Mouse (Mus musculus): ENCODE data around the gene Hp. TPM values are rescaled to one million over a fixed set of nuclear protein-coding genes. Genes with fewer than 3 reads are reported as not detected.
A peak's percentile ranks its signal among the peaks of the same experiment; 100 is the strongest.

Hp gene
- polyA plus RNA-seq, 1 experiment from 2014 or later, result 6.0 TPM

DNA sequence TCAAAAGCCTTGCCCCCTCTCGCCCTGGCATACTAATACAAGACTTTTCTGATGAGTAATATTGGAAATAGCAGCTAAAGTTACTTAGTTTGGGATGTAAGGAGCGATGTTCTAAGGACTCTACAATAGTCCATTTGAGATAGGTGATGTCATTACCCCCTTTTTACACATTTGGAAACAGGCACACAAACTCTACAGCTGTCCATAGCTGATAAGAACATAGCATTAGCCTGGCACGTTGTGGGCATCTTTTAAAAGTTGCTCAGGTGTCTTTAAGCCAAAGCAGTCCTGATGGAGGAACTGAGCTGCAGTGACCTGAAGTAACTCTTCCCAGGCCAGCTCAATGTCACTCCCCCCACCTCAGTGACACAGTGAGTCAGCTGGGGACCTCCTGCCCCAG lies 12.4 kb upstream of the Hp start:
- Histone ChIP-seq H3K9me3 (replicated peaks) (no peaks in the 10 kb centered on the region), H3K9ac (no peak overlapping the region), H3K4me3 (replicated peaks) (no peak overlapping the region), H3K4me1 (no peaks in the 10 kb centered on the region), H3K36me3 (peaks cover 41% of the 10 kb centered on the region), H3K4me2 (no peak overlapping the region), H3K27me3 (no peaks in the 10 kb centered on the region), H3K27ac (no peak overlapping the region)
- ATAC-seq (replicated peaks; ENCODE audit: low FRiP score), result no peak
- WGBS, result 85% methylated on average over 3 of the region's 3 CpGs

DNA sequence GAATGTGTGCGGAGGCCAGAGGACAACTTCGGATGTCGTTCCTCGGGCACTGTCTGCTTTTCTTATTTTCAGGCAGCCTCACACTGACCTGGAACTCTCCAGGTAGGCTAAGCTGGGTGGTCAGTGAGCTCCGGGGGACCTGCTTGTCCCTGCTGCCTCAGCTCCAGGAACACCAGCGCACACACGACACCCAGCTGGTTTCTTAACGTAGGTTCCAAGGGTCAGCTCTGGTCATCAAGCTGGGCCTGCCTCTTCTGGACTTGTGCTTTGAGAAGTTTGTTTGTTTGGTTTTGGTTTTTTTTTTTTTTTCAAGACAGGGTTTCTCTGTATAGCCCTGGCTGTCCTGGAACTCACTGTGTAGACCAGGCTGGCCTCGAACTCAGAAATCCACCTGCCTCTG lies 11.9 kb upstream of the Hp start:
- H3K4me3 ChIP-seq (replicated peaks), result no peak overlapping the region
- H3K27ac ChIP-seq, result no peak overlapping the region
- H3K4me1 ChIP-seq, result no peaks in the 10 kb centered on the region
- H3K36me3 ChIP-seq, result peaks cover 41% of the 10 kb centered on the region
- ATAC-seq (replicated peaks; ENCODE audit: low FRiP score), result no peak
- H3K27me3 ChIP-seq, result no peaks in the 10 kb centered on the region
- no peak overlapping the region for H3K4me2 ChIP-seq
- H3K9ac ChIP-seq, result no peak overlapping the region
- 87% methylated on average over 9 of the region's 9 CpGs for WGBS
- no peaks in the 10 kb centered on the region for H3K9me3 ChIP-seq (replicated peaks)

DNA sequence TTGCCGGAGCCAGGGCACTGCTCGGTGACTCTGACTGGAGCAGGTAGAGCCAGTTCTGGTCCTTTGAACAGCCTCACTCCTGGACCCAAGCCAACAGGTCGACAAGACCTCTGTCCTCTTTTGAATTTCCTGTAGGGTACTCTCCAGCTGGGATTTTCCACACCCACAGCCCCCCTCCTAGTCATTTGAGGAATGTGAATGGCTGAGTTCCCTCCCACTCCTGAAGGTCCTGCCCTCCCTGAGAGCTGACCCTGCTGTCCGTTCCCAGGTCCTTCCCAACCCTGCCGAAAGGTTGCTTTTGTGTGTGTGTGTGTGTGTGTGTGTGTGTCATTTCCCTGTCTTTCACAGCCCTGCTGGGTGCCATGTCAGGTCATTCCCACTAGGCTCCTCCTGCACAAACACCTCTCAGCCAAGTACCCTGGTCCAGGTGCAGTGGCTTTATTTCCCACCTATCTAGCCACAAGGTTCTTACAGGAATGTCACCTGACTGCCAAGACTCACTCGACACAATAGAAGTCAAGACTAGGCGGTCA lies 8.1 kb upstream of the Hp start:
- ATAC-seq (replicated peaks; ENCODE audit: low FRiP score), result peak; percentile 64
- Histone ChIP-seq H3K27me3 (no peaks in the 10 kb centered on the region), H3K9ac (no peak overlapping the region), H3K4me2 (peak overlapping the region; percentile 7; the same call in 1 of the 2 replicates), H3K9me3 (replicated peaks) (no peaks in the 10 kb centered on the region), H3K4me3 (replicated peaks) (no peak overlapping the region), H3K27ac (0 out of 2 replicates have a peak overlapping the region, but pooled peaks have one; percentile 37), H3K4me1 (no peaks in the 10 kb centered on the region), H3K36me3 (peaks cover 6% of the 10 kb centered on the region)
- WGBS, result 37% methylated on average over 7 of the region's 7 CpGs

GRCm38 (mm10) chr8:109585652-109586051 lies 6.7 kb upstream of the Hp start:
- H3K4me2 ChIP-seq, result no peak overlapping the region
- no peaks in the 10 kb centered on the region for H3K27me3 ChIP-seq
- no peaks in the 10 kb centered on the region for H3K4me1 ChIP-seq
- H3K4me3 ChIP-seq (replicated peaks), result no peak overlapping the region
- no peaks in the 10 kb centered on the region for H3K36me3 ChIP-seq
- no peak for ATAC-seq (replicated peaks; ENCODE audit: low FRiP score)
- no peak overlapping the region for H3K27ac ChIP-seq
- no peak overlapping the region for H3K9ac ChIP-seq
- H3K9me3 ChIP-seq (replicated peaks), result no peaks in the 10 kb centered on the region

DNA sequence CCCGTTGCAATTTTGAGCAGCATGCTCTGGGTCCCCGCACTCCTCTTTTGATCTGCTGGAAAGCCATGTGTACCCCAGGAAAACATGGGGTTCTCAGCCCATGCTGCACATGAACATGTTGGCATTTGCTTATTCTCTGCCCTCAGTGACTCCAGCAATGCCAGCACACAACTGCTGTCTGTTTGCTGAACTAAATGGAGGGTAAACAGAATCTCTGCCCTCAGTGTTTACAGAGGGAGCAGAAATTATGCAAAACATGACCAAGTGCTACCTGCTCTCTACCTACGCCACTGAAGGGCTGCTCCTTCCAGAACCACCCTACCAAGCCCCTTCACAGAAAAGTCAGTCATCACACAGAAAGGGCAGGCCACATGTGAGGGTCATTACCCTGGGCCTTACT lies 5.9 kb upstream of the Hp start:
- Histone ChIP-seq H3K9me3 (replicated peaks) (no peaks in the 10 kb centered on the region), H3K36me3 (no peaks in the 10 kb centered on the region), H3K4me3 (replicated peaks) (no peak overlapping the region), H3K27ac (no peak overlapping the region), H3K27me3 (no peaks in the 10 kb centered on the region), H3K4me1 (no peaks in the 10 kb centered on the region), H3K4me2 (no peak overlapping the region), H3K9ac (no peak overlapping the region)
- 81% methylated on average over 3 of the region's 3 CpGs for WGBS
- no peak for ATAC-seq (replicated peaks; ENCODE audit: low FRiP score)

DNA sequence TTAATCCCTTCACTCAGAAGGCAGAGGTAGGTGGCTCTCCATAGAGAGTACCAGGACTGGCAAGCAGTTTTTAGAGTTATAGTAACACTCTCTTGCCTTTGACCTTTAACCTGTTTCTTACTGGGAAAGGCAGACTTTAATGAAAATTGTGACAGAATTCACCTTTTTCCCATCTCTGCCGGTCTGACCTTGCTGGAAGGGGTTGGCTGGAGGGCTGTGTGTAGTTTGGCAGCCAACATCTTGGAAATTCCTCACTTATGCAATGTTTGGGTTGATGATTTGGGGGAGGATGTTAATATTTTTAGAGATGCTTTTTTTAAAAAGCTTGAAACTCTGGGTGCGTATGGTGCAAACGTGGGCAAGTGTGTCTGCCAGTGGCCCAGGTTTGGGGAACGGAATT lies 5.3 kb upstream of the Hp start:
- no peak for ATAC-seq (replicated peaks; ENCODE audit: low FRiP score)
- WGBS, result 82% methylated on average over 4 of the region's 4 CpGs
- Histone ChIP-seq H3K27ac (no peak overlapping the region), H3K4me1 (no peaks in the 10 kb centered on the region), H3K27me3 (no peaks in the 10 kb centered on the region), H3K4me2 (no peak overlapping the region), H3K36me3 (no peaks in the 10 kb centered on the region), H3K9ac (no peak overlapping the region), H3K9me3 (replicated peaks) (no peaks in the 10 kb centered on the region), H3K4me3 (replicated peaks) (no peak overlapping the region)

DNA sequence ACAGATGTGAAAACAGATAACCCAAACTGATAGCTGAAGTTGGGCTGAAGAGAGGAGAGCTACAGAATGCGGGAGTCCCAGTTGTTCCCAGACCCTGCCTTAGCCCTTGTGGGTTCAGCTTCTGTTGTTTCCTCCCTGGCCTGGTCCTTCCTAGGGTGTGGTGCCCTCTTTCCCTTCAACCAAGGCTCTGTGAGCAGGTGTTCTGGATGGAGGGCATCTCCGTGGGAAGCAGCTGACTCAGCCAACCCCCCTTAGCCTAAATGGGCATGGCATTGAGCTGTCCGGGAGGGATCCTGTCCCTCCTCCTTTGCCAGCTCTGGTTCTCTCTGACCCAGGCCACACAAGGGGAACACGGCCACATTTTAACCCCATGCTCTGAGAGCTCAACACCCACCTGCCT lies 2.7 kb downstream of the Hp start:
- Histone ChIP-seq H3K36me3 (peaks cover 9% of the 10 kb centered on the region; the same call in 1 of the 2 replicates), H3K4me1 (no peaks in the 10 kb centered on the region), H3K27me3 (no peaks in the 10 kb centered on the region), H3K9me3 (replicated peaks) (no peaks in the 10 kb centered on the region), H3K4me2 (no peak overlapping the region), H3K9ac (no peak overlapping the region), H3K27ac (no peak overlapping the region), H3K4me3 (replicated peaks) (no peak overlapping the region)
- no peak for ATAC-seq (replicated peaks; ENCODE audit: low FRiP score)
- 77% methylated on average over 4 of the region's 4 CpGs for WGBS

GRCm38 (mm10) chr8:109571139-109571538 lies 7.8 kb downstream of the Hp start:
- Histone ChIP-seq H3K36me3 (peaks cover 34% of the 10 kb centered on the region), H3K9me3 (replicated peaks) (no peaks in the 10 kb centered on the region), H3K4me1 (peaks cover 8% of the 10 kb centered on the region), H3K4me2 (no peak overlapping the region), H3K9ac (no peak overlapping the region), H3K4me3 (replicated peaks) (no peak overlapping the region), H3K27me3 (no peaks in the 10 kb centered on the region), H3K27ac (no peak overlapping the region)
- 90% methylated on average over 12 of the region's 12 CpGs for WGBS
- no peak for ATAC-seq (replicated peaks; ENCODE audit: low FRiP score)

DNA sequence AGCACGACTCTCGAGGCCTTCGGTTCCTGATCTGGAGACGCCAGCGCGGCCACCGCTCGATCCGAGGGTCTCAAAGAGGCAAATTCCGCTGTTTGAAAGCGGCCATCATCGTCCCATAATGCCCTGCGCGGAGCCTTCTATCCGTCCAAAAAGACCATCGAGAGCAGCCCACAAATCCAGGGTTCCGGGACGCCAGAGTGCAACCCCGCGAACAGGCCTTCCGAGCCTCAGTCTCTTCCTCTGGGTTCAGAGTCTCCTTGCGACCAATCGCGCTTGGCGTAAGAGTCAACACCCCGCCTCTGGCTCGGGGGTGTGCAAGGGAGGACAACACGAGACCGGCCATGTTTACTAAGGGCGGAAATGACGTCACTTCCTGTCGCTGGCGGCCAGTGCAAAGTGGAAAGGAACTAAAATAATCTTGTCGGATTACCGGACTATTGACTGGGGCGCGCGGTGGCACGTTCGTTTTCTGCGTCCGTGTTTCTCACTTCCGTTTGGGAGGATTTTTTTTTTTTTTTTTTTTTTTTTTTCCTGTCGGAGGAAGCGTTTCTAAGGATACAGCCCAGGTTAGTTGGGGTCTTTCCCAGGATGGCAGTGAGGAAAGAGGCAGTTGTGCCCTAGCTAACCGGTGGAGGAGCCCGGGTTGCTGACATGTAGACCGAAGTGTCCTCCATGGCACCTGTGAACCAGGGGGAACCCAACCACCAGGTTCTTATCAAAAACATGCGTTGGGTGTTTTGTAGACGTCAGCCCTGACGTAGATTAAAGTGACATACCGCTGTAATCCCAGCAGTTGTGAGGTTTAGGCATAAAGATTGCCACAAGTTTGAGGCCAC lies 13.3 kb downstream of the Hp start, which contains the start of the genes Dhx38 and Txnl4b:
Gene Dhx38, minus strand, starts transcription at position 364 of the 836 bp plus-strand sequence.
Gene Txnl4b, plus strand, starts transcription at position 395 of the 836 bp plus-strand sequence.
- peak within 1 kb of the TSS; percentile 89 for H3K9ac ChIP-seq
- peak; percentile 100 for ATAC-seq (replicated peaks; ENCODE audit: low FRiP score)
- H3K36me3 ChIP-seq, result peaks cover 44% of the 10 kb centered on the region
- H3K9me3 ChIP-seq (replicated peaks), result no peaks in the 10 kb centered on the region
- H3K4me2 ChIP-seq, result peak within 1 kb of the TSS; percentile 83
- under 1% methylated on average over 52 of the region's 52 CpGs for WGBS
- H3K4me1 ChIP-seq, result peaks cover 18% of the 10 kb centered on the region
- H3K27me3 ChIP-seq, result no peaks in the 10 kb centered on the region
- H3K27ac ChIP-seq, result peak within 1 kb of the TSS; percentile 91
- peak within 1 kb of the TSS; percentile 77 for H3K4me3 ChIP-seq (replicated peaks)

GRCm38 (mm10) chr8:109564766-109565165 lies 14.2 kb downstream of the Hp start:
- ATAC-seq (replicated peaks; ENCODE audit: low FRiP score), result no peak
- Histone ChIP-seq H3K4me3 (replicated peaks) (peak overlapping the region; percentile 77), H3K36me3 (peaks cover 44% of the 10 kb centered on the region), H3K4me1 (peaks cover 18% of the 10 kb centered on the region), H3K4me2 (peak overlapping the region; percentile 81), H3K27me3 (no peaks in the 10 kb centered on the region), H3K9me3 (replicated peaks) (no peaks in the 10 kb centered on the region), H3K9ac (peak overlapping the region; percentile 89), H3K27ac (peak overlapping the region; percentile 91; the same call in 1 of the 2 replicates)
- WGBS, result 5% methylated on average over 10 of the region's 10 CpGs

DNA sequence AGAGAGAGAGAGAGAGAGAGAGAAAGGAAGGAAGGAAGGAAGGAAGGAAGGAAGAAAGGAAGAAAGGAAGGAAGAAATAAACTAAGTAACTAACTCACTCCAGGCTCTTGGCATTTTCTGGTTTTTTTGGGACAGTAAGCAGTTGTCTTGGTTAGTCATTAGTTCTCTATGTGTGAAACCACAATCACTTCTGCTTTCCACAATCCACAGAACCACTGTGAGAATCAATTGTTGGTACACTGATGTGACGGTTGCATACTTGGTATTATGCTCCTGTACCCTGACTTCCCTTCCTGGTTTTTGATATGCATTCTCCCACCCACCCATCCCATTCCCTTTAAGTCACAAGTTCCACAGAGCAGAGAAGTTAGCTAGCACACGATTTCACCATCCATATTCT lies 15.1 kb downstream of the Hp start:
- Histone ChIP-seq H3K4me3 (replicated peaks) (peak overlapping the region; percentile 77; the same call in 1 of the 2 replicates), H3K27ac (no peak overlapping the region), H3K4me2 (no peak overlapping the region), H3K4me1 (peaks cover 18% of the 10 kb centered on the region), H3K9me3 (replicated peaks) (no peaks in the 10 kb centered on the region), H3K36me3 (peaks cover 44% of the 10 kb centered on the region), H3K27me3 (no peaks in the 10 kb centered on the region), H3K9ac (no peak overlapping the region)
- ATAC-seq (replicated peaks; ENCODE audit: low FRiP score), result no peak
- 84% methylated on average over 2 of the region's 2 CpGs for WGBS

DNA sequence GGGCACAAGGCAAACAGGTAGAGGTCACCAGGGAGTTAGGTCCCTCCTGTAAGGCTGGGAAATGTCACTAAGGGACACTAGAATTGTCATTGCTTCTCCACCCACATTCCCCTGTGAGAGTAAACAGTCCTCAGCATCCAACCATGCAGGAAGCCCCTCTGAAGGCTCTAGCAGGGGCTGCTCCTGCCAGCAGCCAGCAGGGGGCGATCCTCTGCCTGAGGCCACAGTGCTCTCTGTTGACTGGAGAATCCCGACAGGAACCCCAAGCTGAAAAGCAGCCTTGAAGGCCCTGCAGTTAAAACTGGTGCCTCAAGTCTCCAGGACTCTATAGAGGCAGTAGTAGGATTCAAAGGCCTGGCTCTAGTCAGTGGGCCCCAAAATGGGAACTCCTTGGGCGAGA lies 27.3 kb downstream of the Hp start:
- H3K9ac ChIP-seq, result no peak overlapping the region
- no peaks in the 10 kb centered on the region for H3K9me3 ChIP-seq (replicated peaks)
- no peak overlapping the region for H3K27ac ChIP-seq
- no peaks in the 10 kb centered on the region for H3K4me1 ChIP-seq
- no peaks in the 10 kb centered on the region for H3K27me3 ChIP-seq
- 33% methylated on average over 3 of the region's 3 CpGs for WGBS
- H3K36me3 ChIP-seq, result peaks cover 100% of the 10 kb centered on the region
- ATAC-seq (replicated peaks; ENCODE audit: low FRiP score), result no peak
- no peak overlapping the region for H3K4me3 ChIP-seq (replicated peaks)
- no peak overlapping the region for H3K4me2 ChIP-seq
